Mouse (Mus musculus): ENCODE data around the gene Xiap. TPM values are rescaled to one million over a fixed set of nuclear protein-coding genes. Genes with fewer than 3 reads are reported as not detected.

The Xiap gene
- polyA plus RNA-seq, 1 experiment = 3.7 TPM

DNA sequence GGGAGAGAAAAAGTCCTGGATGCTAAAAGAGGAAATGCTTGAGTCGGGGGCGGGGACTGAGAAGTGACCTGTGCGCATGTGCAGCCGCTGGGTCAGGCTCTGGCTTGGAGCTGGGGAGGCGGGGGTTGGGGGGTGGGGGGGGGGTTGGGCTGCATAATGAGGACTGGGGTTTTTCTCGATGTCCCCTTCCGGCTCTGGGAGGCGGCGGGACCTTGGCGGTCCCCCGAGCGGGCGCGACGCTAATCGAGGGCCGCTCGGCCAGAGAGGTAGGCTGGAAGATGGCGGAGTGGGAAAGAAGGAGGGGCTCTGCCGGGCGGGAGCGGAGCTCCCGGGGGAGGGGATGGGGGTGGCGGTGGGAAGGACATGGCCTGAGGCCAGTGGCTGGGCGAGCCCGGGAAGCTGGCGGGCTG is 8.3 kb downstream of the Xiap start:
- H3K79me2 ChIP-seq (ENCODE audit: control insufficient read depth, insufficient read depth) = peaks cover 41% of the 10 kb centered on the region
- H3ac ChIP-seq (ENCODE audit: control insufficient read depth, insufficient read length) = no peak overlapping the region
- peak overlapping the region; percentile 48 for H3K4me3 ChIP-seq
- H3K36me3 ChIP-seq (ENCODE audit: control insufficient read depth, insufficient read depth) = no peaks in the 10 kb centered on the region
- no peaks in the 10 kb centered on the region for H3K27me3 ChIP-seq (ENCODE audit: control insufficient read depth, insufficient read depth, insufficient read length)
- TF ChIP-seq TCF3 (IDR thresholded peaks at IDR 0.05; ENCODE audit: insufficient read length, low read depth) (no peak), MYOD1 (IDR thresholded peaks at IDR 0.05; ENCODE audit: control insufficient read depth in 1 of 3, insufficient read length in 2 of 3, low read depth in 2 of 3) (no peak), USF1 (IDR thresholded peaks at IDR 0.05; ENCODE audit: low read depth) (no peak), MYOG (IDR thresholded peaks at IDR 0.05; ENCODE audit: control insufficient read depth in 1 of 3, insufficient read depth in 1 of 3, insufficient read length in 2 of 3, low read depth in 2 of 3) (no peak), POLR2AphosphoS2 (IDR thresholded peaks at IDR 0.05; ENCODE audit: insufficient read length, low read depth) (peak; percentile 3), MAX (IDR thresholded peaks at IDR 0.05; ENCODE audit: low read depth) (no peak), SRF (IDR thresholded peaks at IDR 0.05; ENCODE audit: control insufficient read depth, insufficient read length, low read depth) (no peak), REST (IDR thresholded peaks at IDR 0.05; ENCODE audit: insufficient read depth, insufficient read length) (no peak), TCF12 (IDR thresholded peaks at IDR 0.05; ENCODE audit: insufficient read depth, poor library complexity, severe bottlenecking) (no peak), E2F4 (IDR thresholded peaks at IDR 0.05; ENCODE audit: insufficient read depth) (peak; percentile 17), POLR2A (IDR thresholded peaks at IDR 0.05; ENCODE audit: insufficient read length, low read depth) (peak; percentile 18), CEBPB (IDR thresholded peaks at IDR 0.05; ENCODE audit: insufficient read depth, poor library complexity, severe bottlenecking) (no peak)
- H3K4me2 ChIP-seq (ENCODE audit: low read depth) = peak overlapping the region; percentile 75

GRCm38 (mm10) chrX:42068201-42068874 is 8.9 kb downstream of the Xiap start:
- peak; percentile 37 for TF ChIP-seq POLR2A (IDR thresholded peaks at IDR 0.05; ENCODE audit: insufficient read length, low read depth)
- TF ChIP-seq CEBPB (IDR thresholded peaks at IDR 0.05; ENCODE audit: insufficient read depth, poor library complexity, severe bottlenecking) = no peak
- peak overlapping the region; percentile 48 for H3K4me3 ChIP-seq
- H3ac ChIP-seq (ENCODE audit: control insufficient read depth, insufficient read length) = no peak overlapping the region
- no peaks in the 10 kb centered on the region for H3K36me3 ChIP-seq (ENCODE audit: control insufficient read depth, insufficient read depth)
- H3K79me2 ChIP-seq (ENCODE audit: control insufficient read depth, insufficient read depth) = peaks cover 46% of the 10 kb centered on the region
- no peak overlapping the region for H3K4me2 ChIP-seq (ENCODE audit: low read depth)
- no peaks in the 10 kb centered on the region for H3K27me3 ChIP-seq (ENCODE audit: control insufficient read depth, insufficient read depth, insufficient read length)

DNA sequence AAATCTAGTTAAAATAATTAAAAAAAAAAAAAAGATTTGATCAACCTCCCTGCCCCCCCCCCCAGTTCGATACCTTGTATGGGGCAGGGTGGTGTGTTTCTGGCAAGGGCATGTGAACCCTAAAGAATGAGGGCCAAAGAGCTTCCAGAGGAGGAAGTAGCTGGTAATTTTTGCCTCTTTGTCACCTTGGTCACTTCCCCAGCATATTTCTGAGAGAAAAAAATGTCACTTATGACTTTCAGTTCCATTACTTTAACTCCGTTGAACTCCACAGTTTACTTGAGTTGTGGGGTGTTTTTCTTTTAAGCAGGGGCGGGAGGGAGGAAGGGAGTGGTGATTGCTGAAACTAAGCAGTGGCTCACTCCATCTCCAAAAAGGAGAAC is 9.4 kb downstream of the Xiap start:
- Histone ChIP-seq H3K27me3 (ENCODE audit: control insufficient read depth, insufficient read depth, insufficient read length) (no peaks in the 10 kb centered on the region), H3K79me2 (ENCODE audit: control insufficient read depth, insufficient read depth) (peaks cover 49% of the 10 kb centered on the region), H3ac (ENCODE audit: control insufficient read depth, insufficient read length) (no peak overlapping the region), H3K4me2 (ENCODE audit: low read depth) (peak overlapping the region; percentile 50), H3K36me3 (ENCODE audit: control insufficient read depth, insufficient read depth) (no peaks in the 10 kb centered on the region), H3K4me3 (peak overlapping the region; percentile 48)
- TF ChIP-seq SRF (IDR thresholded peaks at IDR 0.05; ENCODE audit: control insufficient read depth, insufficient read length, low read depth) (no peak), POLR2AphosphoS2 (IDR thresholded peaks at IDR 0.05; ENCODE audit: insufficient read length, low read depth) (no peak), E2F4 (IDR thresholded peaks at IDR 0.05; ENCODE audit: insufficient read depth) (no peak), TCF12 (IDR thresholded peaks at IDR 0.05; ENCODE audit: insufficient read depth, poor library complexity, severe bottlenecking) (no peak), CEBPB (IDR thresholded peaks at IDR 0.05; ENCODE audit: insufficient read depth, poor library complexity, severe bottlenecking) (no peak), USF1 (IDR thresholded peaks at IDR 0.05; ENCODE audit: low read depth) (no peak), MYOG (IDR thresholded peaks at IDR 0.05; ENCODE audit: control insufficient read depth in 1 of 3, insufficient read depth in 1 of 3, insufficient read length in 2 of 3, low read depth in 2 of 3) (no peak), TCF3 (IDR thresholded peaks at IDR 0.05; ENCODE audit: insufficient read length, low read depth) (no peak), MYOD1 (IDR thresholded peaks at IDR 0.05; ENCODE audit: control insufficient read depth in 1 of 3, insufficient read length in 2 of 3, low read depth in 2 of 3) (no peak), REST (IDR thresholded peaks at IDR 0.05; ENCODE audit: insufficient read depth, insufficient read length) (no peak), POLR2A (IDR thresholded peaks at IDR 0.05; ENCODE audit: insufficient read length, low read depth) (no peak), MAX (IDR thresholded peaks at IDR 0.05; ENCODE audit: low read depth) (no peak)

DNA sequence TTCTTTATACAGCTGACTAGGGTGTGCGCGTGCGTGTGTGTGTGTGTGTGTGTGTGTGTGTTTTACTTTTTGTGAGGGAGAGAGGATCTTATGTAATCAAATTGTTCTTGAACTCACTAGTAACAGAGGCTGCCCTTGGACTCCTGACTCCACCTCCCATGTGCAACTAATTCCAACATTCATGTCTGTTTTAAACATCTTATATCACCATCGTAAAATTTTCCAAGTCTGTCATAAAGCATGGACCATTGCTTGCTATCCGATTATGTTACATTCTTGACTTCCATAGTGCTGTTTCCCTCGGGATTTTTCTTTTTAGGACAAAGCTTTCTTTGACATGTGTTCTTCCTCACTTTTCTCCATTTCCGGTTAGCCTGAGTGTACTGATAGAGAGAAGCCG is 28.3 kb downstream of the Xiap start:
- Histone ChIP-seq H3K36me3 (ENCODE audit: control insufficient read depth, insufficient read depth) (peaks cover 5% of the 10 kb centered on the region), H3ac (ENCODE audit: control insufficient read depth, insufficient read length) (no peak overlapping the region), H3K79me2 (ENCODE audit: control insufficient read depth, insufficient read depth) (peaks cover 44% of the 10 kb centered on the region), H3K27me3 (ENCODE audit: control insufficient read depth, insufficient read depth, insufficient read length) (no peaks in the 10 kb centered on the region), H3K4me2 (ENCODE audit: low read depth) (no peak overlapping the region), H3K4me3 (no peak overlapping the region)
- no peak for TF ChIP-seq SRF (IDR thresholded peaks at IDR 0.05; ENCODE audit: control insufficient read depth, insufficient read length, low read depth)
- no peak for TF ChIP-seq TCF12 (IDR thresholded peaks at IDR 0.05; ENCODE audit: insufficient read depth, poor library complexity, severe bottlenecking)
- no peak for TF ChIP-seq POLR2A (IDR thresholded peaks at IDR 0.05; ENCODE audit: insufficient read length, low read depth)
- no peak for TF ChIP-seq MYOG (IDR thresholded peaks at IDR 0.05; ENCODE audit: control insufficient read depth in 1 of 3, insufficient read depth in 1 of 3, insufficient read length in 2 of 3, low read depth in 2 of 3)
- no peak for TF ChIP-seq MAX (IDR thresholded peaks at IDR 0.05; ENCODE audit: low read depth)

DNA sequence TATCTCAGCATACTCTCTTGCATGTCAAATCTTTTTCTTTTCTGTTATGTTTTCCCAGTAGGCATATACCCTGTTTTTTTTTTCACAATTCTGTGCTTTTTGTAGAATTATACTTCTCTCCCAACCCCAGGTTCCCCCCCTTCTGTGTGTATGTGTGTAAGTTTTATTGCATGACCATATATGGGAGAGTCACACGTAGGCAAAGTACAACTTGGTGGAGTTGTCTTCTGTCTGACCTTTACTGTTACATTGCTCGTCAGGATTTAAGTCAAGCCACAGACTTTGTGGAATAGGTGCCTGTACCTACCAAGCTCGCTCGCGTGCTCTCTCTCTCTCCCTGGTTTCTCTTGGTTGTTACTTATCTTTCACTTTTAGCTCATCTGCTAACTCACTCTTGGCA is 28.7 kb downstream of the Xiap start:
- Histone ChIP-seq H3K27me3 (ENCODE audit: control insufficient read depth, insufficient read depth, insufficient read length) (no peaks in the 10 kb centered on the region), H3ac (ENCODE audit: control insufficient read depth, insufficient read length) (no peak overlapping the region), H3K4me3 (no peak overlapping the region), H3K36me3 (ENCODE audit: control insufficient read depth, insufficient read depth) (peaks cover 5% of the 10 kb centered on the region), H3K4me2 (ENCODE audit: low read depth) (no peak overlapping the region), H3K79me2 (ENCODE audit: control insufficient read depth, insufficient read depth) (peaks cover 42% of the 10 kb centered on the region)
- TF ChIP-seq CEBPB (IDR thresholded peaks at IDR 0.05; ENCODE audit: insufficient read depth, poor library complexity, severe bottlenecking) = no peak
- no peak for TF ChIP-seq POLR2A (IDR thresholded peaks at IDR 0.05; ENCODE audit: insufficient read length, low read depth)
- TF ChIP-seq TCF3 (IDR thresholded peaks at IDR 0.05; ENCODE audit: insufficient read length, low read depth) = no peak
- TF ChIP-seq E2F4 (IDR thresholded peaks at IDR 0.05; ENCODE audit: insufficient read depth) = no peak
- TF ChIP-seq MYOD1 (IDR thresholded peaks at IDR 0.05; ENCODE audit: control insufficient read depth in 1 of 3, insufficient read length in 2 of 3, low read depth in 2 of 3) = no peak
- no peak for TF ChIP-seq MYOG (IDR thresholded peaks at IDR 0.05; ENCODE audit: control insufficient read depth in 1 of 3, insufficient read depth in 1 of 3, insufficient read length in 2 of 3, low read depth in 2 of 3)
